Mouse (Mus musculus) midbrain, embryonic 10.5 days (tissue): Measurements from ENCODE around the gene Fgf5. TPM values are rescaled to one million over a fixed set of nuclear protein-coding genes. Genes with fewer than 3 reads are reported as not detected.

Source experiments
- polyA plus RNA-seq: library from polyadenylated mRNA; unstranded; fragments of >200 nt; fragmentation: Nextera tagmentation; extraction: Ambion mirVana; gene quantifications from 2 replicates; pipeline ENCODE4 v1.2.1, GENCODE M21; 2016

Gene Fgf5
- polyA plus RNA-seq, 1 experiment from 2014 or later = 0.07 TPM

Other genes starting within 250 kb of the Fgf5 start
- gene Antxr2, start 223.1 kb upstream of the Fgf5 start, polyA plus RNA-seq = 13.3 and 14.4 TPM in 2 replicates
- 0.22 and 0.35 TPM in 2 replicates for gene Prdm8, start 87.0 kb upstream of the Fgf5 start, polyA plus RNA-seq
- gene Cfap299, start 75.1 kb downstream of the Fgf5 start, polyA plus RNA-seq = 0.37 and 0.71 TPM in 2 replicates